Mouse (Mus musculus) thymus, adult 2 months (tissue): ENCODE results near the gene Gm20388.

Experiments used
- CTCF ChIP-seq: fragments of 200-500 bp; IDR thresholded peaks from 2 replicates; pipeline ENCODE4 v1.5.1; 2012; ENCODE audit warnings: mild to moderate bottlenecking, control low read depth, low read length, moderate library complexity, borderline replicate concordance; ENCODE audit not compliant: control insufficient read depth, poor library complexity, insufficient read depth; ENCODE audit errors: extremely low read depth
- POLR2A ChIP-seq: fragments of 200-500 bp; IDR thresholded peaks from 2 replicates; pipeline ENCODE4 v1.6.1; 2012; ENCODE audit warnings: mild to moderate bottlenecking, low read length, control low read depth, moderate library complexity; ENCODE audit not compliant: control insufficient read depth, poor library complexity, insufficient read depth; ENCODE audit errors: extremely low read depth

GRCm38 (mm10) chr8:122864719-122865129, 2954.1 kb downstream of the Gm20388 start:
- TF ChIP-seq CTCF (no peak), POLR2A (no peak)
